In genomic region chr7:28339213-28339917, GRCm38 (mm10) we compare ENCODE assay signal across 7 mouse cellular contexts. TPM values are rescaled to one million over a fixed set of nuclear protein-coding genes. Genes with fewer than 3 reads are reported as not detected.
A peak's percentile ranks its signal among the peaks of the same experiment; 100 is the strongest.
DNase-seq lines count a peak whose midpoint lies in the region; ATAC-seq and TF ChIP-seq lines count a peak whose summit lies in the region.

No protein-coding gene starts in this region.

- H3K4me3 ChIP-seq in bone marrow macrophage, adult 2 months (ENCODE audit: insufficient read depth, low read length) = peak overlapping the region; percentile 64

- peak; percentile 71 for DNase-seq in MEL-GATA-1-ER (ENCODE audit: extremely low read depth, low read depth)
- peak; percentile 63 for DNase-seq in fibroblast of lung, adult 2 months (ENCODE audit: low read depth)
- peak; percentile 69 to 77 for DNase-seq in heart, postnatal 10 days
- peak; percentile 64 to 80 for DNase-seq in kidney, postnatal 4 days
- DNase-seq in spleen, postnatal 4 days (ENCODE audit: low spot score in 2 of 2) = peak; percentile 57 to 77

- peaks cover 11% of the 10 kb centered on the region for H3K4me1 ChIP-seq in bone marrow macrophage, adult 2 months (ENCODE audit: control insufficient read depth, insufficient read depth, low read length)

- intact Hi-C loops in heart, postnatal 10 days (cut with DNase I) = no loop called here

- TF ChIP-seq CTCF in bone marrow macrophage, adult 2 months (IDR thresholded peaks at IDR 0.05; ENCODE audit: low read depth, low read length) = 0 out of 2 replicates have a peak, but pooled peaks have one; percentile 34

- TF ChIP-seq POLR2A in bone marrow macrophage, adult 2 months (IDR thresholded peaks at IDR 0.05; ENCODE audit: borderline replicate concordance, low read depth, low read length) = no peak

- H3K27ac ChIP-seq in bone marrow macrophage, adult 2 months (ENCODE audit: insufficient read depth, low read depth, low read length) = peak overlapping the region; percentile 96

- peak; percentile 71 for ATAC-seq in megakaryocyte progenitor cell, adult 5-6 weeks (replicated peaks; ENCODE audit: poor library complexity)

RNA-seq across cellular contexts. Expression of gene Supt5, which starts 0.8 kb away (rescaled TPM):
- polyA plus RNA-seq in bone marrow macrophage, adult 2 months (2012; ENCODE audit: insufficient read depth, insufficient read length, missing spikeins) = 72.0 and 77.4 TPM in 2 replicates
- 10 to 100 TPM; 60.7 to 61.1 TPM for total RNA-seq in heart, postnatal 10 days (2021)
- total RNA-seq in megakaryocyte progenitor cell, adult 5-6 weeks (2015) = 44.5 and 67.5 TPM in 2 replicates
- 64.6 and 68.9 TPM in 2 replicates for total RNA-seq in megakaryocyte progenitor cell, adult 5-6 weeks (2017)

RNA-seq across cellular contexts. Expression of gene Rps16, which starts 11.1 kb away (rescaled TPM):
- polyA plus RNA-seq in bone marrow macrophage, adult 2 months (2012; ENCODE audit: insufficient read depth, insufficient read length, missing spikeins) = 801 and 823 TPM in 2 replicates
- 100 to 1,000 TPM; 768 to 852 TPM for total RNA-seq in heart, postnatal 10 days (2021)
- total RNA-seq in megakaryocyte progenitor cell, adult 5-6 weeks (2015) = 3,279 and 3,562 TPM in 2 replicates
- total RNA-seq in megakaryocyte progenitor cell, adult 5-6 weeks (2017) = 756 and 903 TPM in 2 replicates

RNA-seq across cellular contexts. Expression of gene Timm50, which starts 27.5 kb away (rescaled TPM):
- 28.3 and 31.6 TPM in 2 replicates for polyA plus RNA-seq in bone marrow macrophage, adult 2 months (2012; ENCODE audit: insufficient read depth, insufficient read length, missing spikeins)
- 10 to 100 TPM; 54.8 to 58.8 TPM for total RNA-seq in heart, postnatal 10 days (2021)
- total RNA-seq in megakaryocyte progenitor cell, adult 5-6 weeks (2015) = 41.2 and 45.2 TPM in 2 replicates
- total RNA-seq in megakaryocyte progenitor cell, adult 5-6 weeks (2017) = 37.6 and 51.9 TPM in 2 replicates

RNA-seq across cellular contexts. Expression of gene Plekhg2, which starts 33.0 kb away (rescaled TPM):
- polyA plus RNA-seq in bone marrow macrophage, adult 2 months (2012; ENCODE audit: insufficient read depth, insufficient read length, missing spikeins) = 11.4 and 14.6 TPM in 2 replicates
- total RNA-seq in heart, postnatal 10 days (2021) = 10 to 100 TPM; 36.0 to 42.3 TPM
- 2.9 and 4.3 TPM in 2 replicates for total RNA-seq in megakaryocyte progenitor cell, adult 5-6 weeks (2015)
- 2.0 and 2.1 TPM in 2 replicates for total RNA-seq in megakaryocyte progenitor cell, adult 5-6 weeks (2017)

RNA-seq across cellular contexts. Expression of gene Dll3, which starts 37.3 kb away (rescaled TPM):
- not detected in 2 replicates for polyA plus RNA-seq in bone marrow macrophage, adult 2 months (2012; ENCODE audit: insufficient read depth, insufficient read length, missing spikeins)
- not detected for total RNA-seq in heart, postnatal 10 days (2021)
- total RNA-seq in megakaryocyte progenitor cell, adult 5-6 weeks (2015) = not detected in 2 replicates
- total RNA-seq in megakaryocyte progenitor cell, adult 5-6 weeks (2017) = 0.25 and 0.34 TPM in 2 replicates

Comparison
In these comparisons a context has a peak if more than half of its experiments do, and no peak if none do; other contexts are left out.
1. Peak in every context shown above with its lines: DNase-seq, ATAC-seq, H3K4me3 ChIP-seq and H3K27ac ChIP-seq.